Mouse (Mus musculus): ENCODE data around the gene Lypd5. TPM values are rescaled to one million over a fixed set of nuclear protein-coding genes. Genes with fewer than 3 reads are reported as not detected.
A peak's percentile ranks its signal among the peaks of the same experiment; 100 is the strongest.

Gene Lypd5
- total and polyA plus RNA-seq, 2 experiments from 2014 or later, result 0.44 TPM; not detected in 1

- WGBS, result 77% methylated on average over 7 of the region's 7 CpGs
- no peak for ATAC-seq (ENCODE audit: low FRiP score)
- H3K9me3 ChIP-seq (ENCODE audit: low read length), result no peaks in the 10 kb centered on the region
- no peaks in the 10 kb centered on the region for H3K4me1 ChIP-seq (ENCODE audit: insufficient read depth, low read length)
- TF ChIP-seq CTCF (IDR thresholded peaks at IDR 0.05), result no peak
- no peak for DNase-seq (ENCODE audit: low spot score)
- no peak overlapping the region for H3K27ac ChIP-seq (ENCODE audit: low read depth, low read length)
- H3K4me2 ChIP-seq (ENCODE audit: low read depth, low read length, poor library complexity, severe bottlenecking), result no peak overlapping the region
- no peak overlapping the region for H3K4me3 ChIP-seq (ENCODE audit: low read depth, low read length)
- H3K36me3 ChIP-seq (ENCODE audit: insufficient read depth, low read length), result no peaks in the 10 kb centered on the region
- H3K27me3 ChIP-seq (ENCODE audit: insufficient read depth, low read length), result no peaks in the 10 kb centered on the region
- no peak overlapping the region for H3K9ac ChIP-seq (replicated peaks; ENCODE audit: low read length, poor library complexity, severe bottlenecking)
Observed at GRCm38 (mm10) chr7:24371012-24371808, 22.2 kb downstream of the Lypd5 start.

GRCm38 (mm10) chr7:24371809-24372145 lies 22.8 kb downstream of the Lypd5 start:
- no peaks in the 10 kb centered on the region for H3K4me1 ChIP-seq (ENCODE audit: insufficient read depth, low read length)
- peaks cover 3% of the 10 kb centered on the region; the same call in 1 of the 2 replicates for H3K27me3 ChIP-seq (ENCODE audit: insufficient read depth, low read length)
- no peaks in the 10 kb centered on the region for H3K9me3 ChIP-seq (ENCODE audit: low read length)
- TF ChIP-seq CTCF (IDR thresholded peaks at IDR 0.05), result no peak
- H3K27ac ChIP-seq (ENCODE audit: low read depth, low read length), result no peak overlapping the region
- H3K4me2 ChIP-seq (ENCODE audit: low read depth, low read length, poor library complexity, severe bottlenecking), result no peak overlapping the region
- ATAC-seq (ENCODE audit: low FRiP score) (no peak), DNase-seq (ENCODE audit: low spot score) (no peak)
- H3K4me3 ChIP-seq (ENCODE audit: low read depth, low read length), result no peak overlapping the region
- WGBS, result 71% methylated on average over 3 of the region's 3 CpGs
- H3K36me3 ChIP-seq (ENCODE audit: insufficient read depth, low read length), result no peaks in the 10 kb centered on the region
- no peak overlapping the region for H3K9ac ChIP-seq (replicated peaks; ENCODE audit: low read length, poor library complexity, severe bottlenecking)

GRCm38 (mm10) chr7:24372300-24372699 lies 23.3 kb downstream of the Lypd5 start:
- Histone ChIP-seq H3K36me3 (ENCODE audit: insufficient read depth, low read length) (no peaks in the 10 kb centered on the region), H3K4me3 (ENCODE audit: low read depth, low read length) (no peak overlapping the region), H3K4me1 (ENCODE audit: insufficient read depth, low read length) (no peaks in the 10 kb centered on the region), H3K4me2 (ENCODE audit: low read depth, low read length, poor library complexity, severe bottlenecking) (no peak overlapping the region), H3K27me3 (ENCODE audit: insufficient read depth, low read length) (peaks cover 7% of the 10 kb centered on the region; the same call in 1 of the 2 replicates), H3K9ac (replicated peaks; ENCODE audit: low read length, poor library complexity, severe bottlenecking) (no peak overlapping the region), H3K9me3 (ENCODE audit: low read length) (no peaks in the 10 kb centered on the region), H3K27ac (ENCODE audit: low read depth, low read length) (no peak overlapping the region)
- ATAC-seq (ENCODE audit: low FRiP score), result no peak
- 91% methylated on average over 9 of the region's 11 CpGs for WGBS
- DNase-seq (ENCODE audit: low spot score), result no peak
- no peak for TF ChIP-seq CTCF (IDR thresholded peaks at IDR 0.05)

- Histone ChIP-seq H3K27me3 (ENCODE audit: insufficient read depth, low read length) (peaks cover 7% of the 10 kb centered on the region; the same call in 1 of the 2 replicates), H3K4me2 (ENCODE audit: low read depth, low read length, poor library complexity, severe bottlenecking) (no peak overlapping the region), H3K4me1 (ENCODE audit: insufficient read depth, low read length) (no peaks in the 10 kb centered on the region), H3K9me3 (ENCODE audit: low read length) (no peaks in the 10 kb centered on the region), H3K9ac (replicated peaks; ENCODE audit: low read length, poor library complexity, severe bottlenecking) (no peak overlapping the region), H3K36me3 (ENCODE audit: insufficient read depth, low read length) (no peaks in the 10 kb centered on the region), H3K27ac (ENCODE audit: low read depth, low read length) (no peak overlapping the region), H3K4me3 (ENCODE audit: low read depth, low read length) (no peak overlapping the region)
- DNase-seq (ENCODE audit: low spot score), result no peak
- no peak for TF ChIP-seq CTCF (IDR thresholded peaks at IDR 0.05)
- 79% methylated on average over 4 of the region's 4 CpGs for WGBS
- ATAC-seq (ENCODE audit: low FRiP score), result no peak
Observed at GRCm38 (mm10) chr7:24372786-24373185, 23.8 kb downstream of the Lypd5 start.

- Histone ChIP-seq H3K4me1 (ENCODE audit: insufficient read depth, low read length) (no peaks in the 10 kb centered on the region), H3K9ac (replicated peaks; ENCODE audit: low read length, poor library complexity, severe bottlenecking) (no peak overlapping the region), H3K36me3 (ENCODE audit: insufficient read depth, low read length) (no peaks in the 10 kb centered on the region), H3K9me3 (ENCODE audit: low read length) (no peaks in the 10 kb centered on the region), H3K4me2 (ENCODE audit: low read depth, low read length, poor library complexity, severe bottlenecking) (no peak overlapping the region), H3K4me3 (ENCODE audit: low read depth, low read length) (no peak overlapping the region), H3K27me3 (ENCODE audit: insufficient read depth, low read length) (peaks cover 7% of the 10 kb centered on the region; the same call in 1 of the 2 replicates), H3K27ac (ENCODE audit: low read depth, low read length) (no peak overlapping the region; the same call in 1 of the 2 replicates)
- DNase-seq (ENCODE audit: low spot score) (peak; percentile 58), ATAC-seq (ENCODE audit: low FRiP score) (peak; percentile 60)
- TF ChIP-seq CTCF (IDR thresholded peaks at IDR 0.05), result no peak
- WGBS, result 29% methylated on average over 15 of the region's 20 CpGs
Observed at GRCm38 (mm10) chr7:24373538-24374379, 24.8 kb downstream of the Lypd5 start.

GRCm38 (mm10) chr7:24376456-24376855 lies 27.5 kb downstream of the Lypd5 start:
- no peak for ATAC-seq (ENCODE audit: low FRiP score)
- Histone ChIP-seq H3K4me2 (ENCODE audit: low read depth, low read length, poor library complexity, severe bottlenecking) (no peak overlapping the region), H3K4me1 (ENCODE audit: insufficient read depth, low read length) (no peaks in the 10 kb centered on the region), H3K9me3 (ENCODE audit: low read length) (no peaks in the 10 kb centered on the region), H3K27me3 (ENCODE audit: insufficient read depth, low read length) (peaks cover 7% of the 10 kb centered on the region; the same call in 1 of the 2 replicates), H3K27ac (ENCODE audit: low read depth, low read length) (no peak overlapping the region), H3K9ac (replicated peaks; ENCODE audit: low read length, poor library complexity, severe bottlenecking) (no peak overlapping the region), H3K4me3 (ENCODE audit: low read depth, low read length) (no peak overlapping the region), H3K36me3 (ENCODE audit: insufficient read depth, low read length) (no peaks in the 10 kb centered on the region)
- DNase-seq (ENCODE audit: low spot score), result no peak
- TF ChIP-seq CTCF (IDR thresholded peaks at IDR 0.05), result no peak
- WGBS, result 85% methylated on average over 8 of the region's 8 CpGs
